ENCODE assay signal across 14 mouse cellular contexts in genomic region chr10:19441807-19442206, GRCm38 (mm10).
DNase-seq lines count a peak whose midpoint lies in the region; ATAC-seq and TF ChIP-seq lines count a peak whose summit lies in the region.
"Had no signal": no experiment of that assay in that cellular context is flagged by ENCODE, and none has a peak within 500 bp of the region (broad histone marks: within the 10 kb centered on the region; RNA-seq: fewer than 3 reads in every experiment).

No protein-coding gene starts in this region.

- ATAC-seq in midbrain, embryonic 14.5 days (ENCODE audit: low FRiP score, low TSS enrichment): no peak
- ATAC-seq in intestine, embryonic 16.5 days: no peak
- ATAC-seq: Patski had no signal

- no peak for TF ChIP-seq CTCF in kidney, adult 2 months (conservative IDR thresholded peaks at IDR 0.05; ENCODE audit: insufficient read depth, insufficient read length, low read depth, low read length)

- H3K4me2 ChIP-seq in midbrain, embryonic 14.5 days (ENCODE audit: low read length): peak overlapping the region; percentile 24
- no peak overlapping the region for H3K4me2 ChIP-seq in intestine, embryonic 16.5 days (ENCODE audit: low read depth, low read length)
- H3K4me2 ChIP-seq: limb, embryonic 13.5 days had no signal

- H3K9ac ChIP-seq in midbrain, embryonic 14.5 days (replicated peaks; ENCODE audit: low read length): no peak overlapping the region; the same call in 1 of the 2 replicates
- no peak overlapping the region for H3K9ac ChIP-seq in intestine, embryonic 16.5 days (ENCODE audit: low read depth, low read length)
- H3K9ac ChIP-seq: limb, embryonic 13.5 days had no signal

- no peak for TF ChIP-seq POLR2A in kidney, adult 2 months (IDR thresholded peaks at IDR 0.05; ENCODE audit: low read depth, low read length)

- H3K4me3 ChIP-seq in kidney, adult 2 months (ENCODE audit: insufficient read depth, low read depth, low read length): no peak overlapping the region
- H3K4me3 ChIP-seq in midbrain, embryonic 14.5 days (replicated peaks; ENCODE audit: low read depth, low read length): no peak overlapping the region
- H3K4me3 ChIP-seq in intestine, embryonic 16.5 days (ENCODE audit: low read length): no peak overlapping the region
- H3K4me3 ChIP-seq: heart, adult 2 months; left cerebral cortex, adult 2 months; limb, embryonic 13.5 days had no signal

- 63% methylated on average over 12 of the region's 12 CpGs for WGBS in kidney, adult 2 months
- 9% methylated on average over 12 of the region's 12 CpGs for WGBS in midbrain, embryonic 14.5 days
- WGBS in intestine, embryonic 16.5 days: 44% methylated on average over 12 of the region's 12 CpGs

- H3K4me1 ChIP-seq in kidney, adult 2 months (ENCODE audit: control insufficient read depth, insufficient read depth, low read length): 0 out of 2 replicates have a peak, but pooled peaks cover 6% of the 10 kb centered on the region
- peaks cover 6% of the 10 kb centered on the region; the same call in 1 of the 2 replicates for H3K4me1 ChIP-seq in midbrain, embryonic 14.5 days (ENCODE audit: control insufficient read depth, insufficient read depth, low read length)
- H3K4me1 ChIP-seq in intestine, embryonic 16.5 days (ENCODE audit: control insufficient read depth, insufficient read depth, low read length): no peaks in the 10 kb centered on the region
- H3K4me1 ChIP-seq: limb, embryonic 13.5 days had no signal

- H3K27ac ChIP-seq in kidney, adult 2 months (ENCODE audit: insufficient read depth, low read depth, low read length): no peak overlapping the region
- no peak overlapping the region for H3K27ac ChIP-seq in midbrain, embryonic 14.5 days (replicated peaks; ENCODE audit: low read depth, low read length)
- no peak overlapping the region for H3K27ac ChIP-seq in intestine, embryonic 16.5 days (ENCODE audit: low read length)
- H3K27ac ChIP-seq: heart, adult 2 months; left cerebral cortex, adult 2 months; limb, embryonic 13.5 days had no signal

- peak; percentile 9 for DNase-seq in kidney, adult 2 months
- DNase-seq in kidney, adult 8-10 months: no peak
- peak; percentile 66 for DNase-seq in R1 (ENCODE audit: low read depth, low spot score)
- peak; percentile 58 for DNase-seq in embryo, embryonic 9.5 days (ENCODE audit: extremely low spot score)
- peak; percentile 32 for DNase-seq in midbrain, embryonic 14.5 days
- no peak for DNase-seq in layer of hippocampus, postnatal 10 days (ENCODE audit: low spot score in 2 of 2)
- no peak for DNase-seq in lung, postnatal 36 days
- DNase-seq: adrenal gland, postnatal 10 days; heart, adult 2 months; lung, adult 18-20 months had no signal

- no peaks in the 10 kb centered on the region for H3K27me3 ChIP-seq in kidney, adult 2 months (replicated peaks; ENCODE audit: control insufficient read depth, insufficient read depth, low read length)
- peaks cover 4% of the 10 kb centered on the region; the same call in 1 of the 2 replicates for H3K27me3 ChIP-seq in midbrain, embryonic 14.5 days (ENCODE audit: control insufficient read depth, insufficient read depth, low read length)
- no peaks in the 10 kb centered on the region for H3K27me3 ChIP-seq in intestine, embryonic 16.5 days (replicated peaks; ENCODE audit: control insufficient read depth, insufficient read depth, low read length)
- H3K27me3 ChIP-seq: Patski had no signal

- no peaks in the 10 kb centered on the region for H3K9me3 ChIP-seq in midbrain, embryonic 14.5 days (ENCODE audit: control insufficient read depth, low read length)
- H3K9me3 ChIP-seq in intestine, embryonic 16.5 days (ENCODE audit: control insufficient read depth, low read length): no peaks in the 10 kb centered on the region
- H3K9me3 ChIP-seq: limb, embryonic 13.5 days had no signal

- no peaks in the 10 kb centered on the region for H3K36me3 ChIP-seq in kidney, adult 2 months (ENCODE audit: control insufficient read depth, insufficient read depth, low read length)
- no peaks in the 10 kb centered on the region for H3K36me3 ChIP-seq in midbrain, embryonic 14.5 days (ENCODE audit: control insufficient read depth, insufficient read depth, low read length)
- no peaks in the 10 kb centered on the region for H3K36me3 ChIP-seq in intestine, embryonic 16.5 days (ENCODE audit: control insufficient read depth, insufficient read depth, low read length)
- H3K36me3 ChIP-seq: limb, embryonic 13.5 days had no signal

Comparison
In these comparisons a context has a peak if more than half of its experiments do, and no peak if none do; other contexts are left out.
1. DNase-seq: peak in kidney, adult 2 months (single experiment), R1 (single experiment), embryo, embryonic 9.5 days (single experiment) and midbrain, embryonic 14.5 days (single experiment); none in kidney, adult 8-10 months (0 of 2), layer of hippocampus, postnatal 10 days (0 of 2) and lung, postnatal 36 days (single experiment).